Mouse (Mus musculus) stomach, postnatal 0 days (tissue): ENCODE measurements at regions not wholly inside any gene's neighbourhood (a gene's known extent, or its start where the extent isn't known, plus 50 kb on each side); places are given as distances from the start of the nearest gene placed in this dataset.

ENCODE experiments used
- CTCF ChIP-seq: IDR thresholded peaks from 2 replicates; pipeline ENCODE4 v1.5.1; 2016; ENCODE audit warnings: antibody characterized with exemption, low read depth, mild to moderate bottlenecking, moderate library complexity
- EP300 ChIP-seq: optimal IDR thresholded peaks from 2 replicates; pipeline ENCODE3; 2016; ENCODE audit warnings: antibody characterized with exemption

DNA sequence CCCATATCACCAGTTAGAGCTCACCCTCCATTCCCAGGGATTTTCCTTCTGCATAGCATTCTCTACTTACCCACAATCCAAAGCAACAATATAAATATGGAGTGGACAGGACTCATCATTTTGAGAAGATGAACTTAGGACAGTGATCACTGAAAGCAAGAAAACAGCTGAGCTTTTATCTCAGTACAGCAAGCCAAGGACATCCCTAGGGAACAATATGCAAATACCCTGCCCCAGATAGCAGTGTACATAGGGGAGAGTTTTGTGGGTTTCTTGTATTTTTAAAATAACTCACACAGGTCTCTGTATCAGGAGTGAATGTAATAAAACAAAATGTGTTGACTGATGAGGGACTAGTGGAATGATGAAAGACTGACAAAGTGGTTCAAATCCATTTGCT is 780.5 kb downstream of the Rpia start:
- TF ChIP-seq CTCF (no peak), EP300 (no peak)
